Mouse (Mus musculus): ENCODE data around the gene Aptx. TPM values are rescaled to one million over a fixed set of nuclear protein-coding genes. Genes with fewer than 3 reads are reported as not detected.

The Aptx gene
- total RNA-seq, 4 experiments from 2014 or later: 19.8 to 25.7 (median 23.7) TPM

GRCm38 (mm10) chr4:40666237-40667012 is 36.6 kb downstream of the Aptx start:
- no peak for DNase-seq

GRCm38 (mm10) chr4:40651055-40651454 is 51.9 kb downstream of the Aptx start:
- DNase-seq: no peak

GRCm38 (mm10) chr4:40649111-40649510 is 53.9 kb downstream of the Aptx start:
- DNase-seq: peak; percentile 10

GRCm38 (mm10) chr4:40643567-40643966 is 59.4 kb downstream of the Aptx start:
- no peak for DNase-seq

GRCm38 (mm10) chr4:40640991-40641390 is 62.0 kb downstream of the Aptx start:
- DNase-seq: no peak

Small RNA genes within 50 kb of the gene (microRNA-seq; reads per million reads assigned to microRNA genes)
- 0 to 0.34 reads per million in 2 experiments for gene Mir207

Other genes with a start within 250 kb of the Aptx start
- not detected for gene Tmem215, start 231.0 kb downstream of the Aptx start, total RNA-seq (2022)
- gene Dnaja1, start 19.0 kb upstream of the Aptx start, total RNA-seq (2022): 100 to 1,000 TPM; 201 to 366 (median 233) TPM
- gene Smu1, start 54.7 kb upstream of the Aptx start, total RNA-seq (2022): 10 to 100 TPM; 59.2 to 65.8 (median 62.7) TPM
- gene B4galt1, start 150.8 kb upstream of the Aptx start, total RNA-seq (2022): 10 to 100 TPM; 58.8 to 94.7 (median 64.4) TPM
- 100 to 1,000 TPM in 2 of 4 experiments, not detected in 2; 117 to 151 TPM for gene Spink4, start 216.9 kb upstream of the Aptx start, total RNA-seq (2022)
- 100 to 1,000 TPM; 187 to 375 (median 251) TPM for gene Bag1, start 245.1 kb upstream of the Aptx start, total RNA-seq (2022)
- gene Chmp5, start 245.2 kb upstream of the Aptx start, total RNA-seq (2022): 100 to 1,000 TPM in 3 of 4 experiments, 10 to 100 TPM in 1; 97.2 to 108 (median 103) TPM